Mouse (Mus musculus): ENCODE measurements at regions not wholly inside any gene's neighbourhood (a gene's known extent, or its start where the extent isn't known, plus 50 kb on each side); places are given as distances from the start of the nearest gene placed in this dataset.
"Not testable (repeated sequence)": the region's sequence is repeated elsewhere in the genome, so short reads cannot be mapped to it uniquely, and the experiment has no call there.

- ATAC-seq (replicated peaks in 1 of 2; ENCODE audit: insufficient read depth in 1 of 2, low FRiP score in 2 of 2, low TSS enrichment in 1 of 2, low read depth in 1 of 2, poor library complexity in 2 of 2, severe bottlenecking in 2 of 2), result peak; percentile 53 to 60; a peak in 2 of 4 replicates
Observed at GRCm38 (mm10) chr12:113701841-113702240, 158.1 kb downstream of the Adam6a start.

- ATAC-seq (replicated peaks in 1 of 2; ENCODE audit: insufficient read depth in 1 of 2, low FRiP score in 2 of 2, low TSS enrichment in 1 of 2, low read depth in 1 of 2, poor library complexity in 2 of 2, severe bottlenecking in 2 of 2), result peak in 1 of 2 experiments; percentile 53; a peak in 1 of 4 replicates
Observed at GRCm38 (mm10) chr12:113716406-113716805, 172.7 kb downstream of the Adam6a start.

- ATAC-seq (replicated peaks in 1 of 2; ENCODE audit: insufficient read depth in 1 of 2, low FRiP score in 2 of 2, low TSS enrichment in 1 of 2, low read depth in 1 of 2, poor library complexity in 2 of 2, severe bottlenecking in 2 of 2), result 0 out of 4 replicates have a peak, but pooled peaks of 1 of the 2 experiments have one; percentile 39
Observed at GRCm38 (mm10) chr12:113735847-113736246, 192.1 kb downstream of the Adam6a start.

GRCm38 (mm10) chr12:113746277-113746676 lies 202.6 kb downstream of the Adam6a start:
- no peak for ATAC-seq (replicated peaks in 1 of 2; ENCODE audit: insufficient read depth in 1 of 2, low FRiP score in 2 of 2, low TSS enrichment in 1 of 2, low read depth in 1 of 2, poor library complexity in 2 of 2, severe bottlenecking in 2 of 2)

- no peak for ATAC-seq (replicated peaks in 1 of 2; ENCODE audit: insufficient read depth in 1 of 2, low FRiP score in 2 of 2, low TSS enrichment in 1 of 2, low read depth in 1 of 2, poor library complexity in 2 of 2, severe bottlenecking in 2 of 2)
Observed at GRCm38 (mm10) chr12:113747987-113748386, 204.3 kb downstream of the Adam6a start.

- no peak for ATAC-seq (replicated peaks in 1 of 2; ENCODE audit: insufficient read depth in 1 of 2, low FRiP score in 2 of 2, low TSS enrichment in 1 of 2, low read depth in 1 of 2, poor library complexity in 2 of 2, severe bottlenecking in 2 of 2)
Observed at GRCm38 (mm10) chr12:113769587-113769986, 225.9 kb downstream of the Adam6a start.

- ATAC-seq (replicated peaks in 1 of 2; ENCODE audit: insufficient read depth in 1 of 2, low FRiP score in 2 of 2, low TSS enrichment in 1 of 2, low read depth in 1 of 2, poor library complexity in 2 of 2, severe bottlenecking in 2 of 2), result not testable (repeated sequence)
Observed at GRCm38 (mm10) chr12:113795876-113796275, 252.2 kb downstream of the Adam6a start.

- ATAC-seq (replicated peaks in 1 of 2; ENCODE audit: insufficient read depth in 1 of 2, low FRiP score in 2 of 2, low TSS enrichment in 1 of 2, low read depth in 1 of 2, poor library complexity in 2 of 2, severe bottlenecking in 2 of 2), result no peak
Observed at GRCm38 (mm10) chr12:113826377-113826776, 282.7 kb downstream of the Adam6a start.

GRCm38 (mm10) chr12:113858893-113859292 lies 315.2 kb downstream of the Adam6a start:
- peak; percentile 45 to 56; a peak in 2 of 4 replicates for ATAC-seq (replicated peaks in 1 of 2; ENCODE audit: insufficient read depth in 1 of 2, low FRiP score in 2 of 2, low TSS enrichment in 1 of 2, low read depth in 1 of 2, poor library complexity in 2 of 2, severe bottlenecking in 2 of 2)

- no peak for ATAC-seq (replicated peaks in 1 of 2; ENCODE audit: insufficient read depth in 1 of 2, low FRiP score in 2 of 2, low TSS enrichment in 1 of 2, low read depth in 1 of 2, poor library complexity in 2 of 2, severe bottlenecking in 2 of 2)
Observed at GRCm38 (mm10) chr12:113878826-113879225, 335.1 kb downstream of the Adam6a start.

GRCm38 (mm10) chr12:113896152-113896551 lies 352.4 kb downstream of the Adam6a start:
- ATAC-seq (replicated peaks in 1 of 2; ENCODE audit: insufficient read depth in 1 of 2, low FRiP score in 2 of 2, low TSS enrichment in 1 of 2, low read depth in 1 of 2, poor library complexity in 2 of 2, severe bottlenecking in 2 of 2), result 0 out of 4 replicates have a peak, but pooled peaks of 1 of the 2 experiments have one; percentile 21

GRCm38 (mm10) chr12:113906459-113906858 lies 362.8 kb downstream of the Adam6a start:
- no peak for ATAC-seq (replicated peaks in 1 of 2; ENCODE audit: insufficient read depth in 1 of 2, low FRiP score in 2 of 2, low TSS enrichment in 1 of 2, low read depth in 1 of 2, poor library complexity in 2 of 2, severe bottlenecking in 2 of 2)

- ATAC-seq (replicated peaks in 1 of 2; ENCODE audit: insufficient read depth in 1 of 2, low FRiP score in 2 of 2, low TSS enrichment in 1 of 2, low read depth in 1 of 2, poor library complexity in 2 of 2, severe bottlenecking in 2 of 2), result no peak
Observed at GRCm38 (mm10) chr12:113907751-113908150, 364.0 kb downstream of the Adam6a start.

GRCm38 (mm10) chr12:113911770-113912169 lies 368.1 kb downstream of the Adam6a start:
- 0 out of 4 replicates have a peak, but pooled peaks of 1 of the 2 experiments have one; percentile 32 for ATAC-seq (replicated peaks in 1 of 2; ENCODE audit: insufficient read depth in 1 of 2, low FRiP score in 2 of 2, low TSS enrichment in 1 of 2, low read depth in 1 of 2, poor library complexity in 2 of 2, severe bottlenecking in 2 of 2)

GRCm38 (mm10) chr12:113940721-113941120 lies 397.0 kb downstream of the Adam6a start:
- no peak for ATAC-seq (replicated peaks in 1 of 2; ENCODE audit: insufficient read depth in 1 of 2, low FRiP score in 2 of 2, low TSS enrichment in 1 of 2, low read depth in 1 of 2, poor library complexity in 2 of 2, severe bottlenecking in 2 of 2)

- ATAC-seq (replicated peaks in 1 of 2; ENCODE audit: insufficient read depth in 1 of 2, low FRiP score in 2 of 2, low TSS enrichment in 1 of 2, low read depth in 1 of 2, poor library complexity in 2 of 2, severe bottlenecking in 2 of 2), result not testable (repeated sequence)
Observed at GRCm38 (mm10) chr12:113943661-113944327, 400.1 kb downstream of the Adam6a start.

GRCm38 (mm10) chr12:113945786-113946185 lies 402.1 kb downstream of the Adam6a start:
- ATAC-seq (replicated peaks in 1 of 2; ENCODE audit: insufficient read depth in 1 of 2, low FRiP score in 2 of 2, low TSS enrichment in 1 of 2, low read depth in 1 of 2, poor library complexity in 2 of 2, severe bottlenecking in 2 of 2), result not testable (repeated sequence)

GRCm38 (mm10) chr12:113948017-113948416 lies 404.3 kb downstream of the Adam6a start:
- ATAC-seq (replicated peaks in 1 of 2; ENCODE audit: insufficient read depth in 1 of 2, low FRiP score in 2 of 2, low TSS enrichment in 1 of 2, low read depth in 1 of 2, poor library complexity in 2 of 2, severe bottlenecking in 2 of 2), result peak; percentile 62 to 84; a peak in 3 of 4 replicates

- no peak for ATAC-seq (replicated peaks in 1 of 2; ENCODE audit: insufficient read depth in 1 of 2, low FRiP score in 2 of 2, low TSS enrichment in 1 of 2, low read depth in 1 of 2, poor library complexity in 2 of 2, severe bottlenecking in 2 of 2)
Observed at GRCm38 (mm10) chr12:113974271-113974670, 430.6 kb downstream of the Adam6a start.
